Mouse (Mus musculus): ENCODE measurements around the gene Gpha2.

Gene Gpha2

DNA sequence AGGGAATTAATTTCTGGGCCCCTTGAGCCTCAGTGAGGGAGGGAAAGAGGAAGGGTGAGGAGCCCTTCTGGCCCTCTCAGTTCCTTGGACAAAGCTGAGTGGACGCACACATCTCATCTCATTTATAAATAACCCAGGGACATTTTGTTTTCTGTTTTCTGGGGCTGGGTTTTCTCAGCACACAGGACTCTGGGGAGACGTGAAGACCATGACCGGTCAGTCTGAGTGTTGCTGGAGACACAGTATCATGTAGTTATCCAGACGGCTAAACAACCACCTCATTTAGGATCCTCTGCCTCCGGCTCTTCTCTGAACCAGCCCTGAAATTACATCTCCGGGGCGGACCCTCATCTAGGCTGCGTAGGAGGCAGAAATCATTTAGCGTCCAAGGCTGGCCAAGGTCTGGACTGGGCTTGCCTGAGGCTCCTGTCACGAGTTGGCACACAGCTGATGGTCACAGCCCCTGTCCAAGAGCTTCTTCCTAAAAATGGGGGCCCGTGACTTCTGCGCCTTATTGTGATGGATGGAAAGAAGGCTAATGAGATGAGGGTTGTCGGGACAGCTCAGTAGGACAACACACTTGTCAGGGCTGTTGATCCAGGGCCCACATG is 47.9 kb downstream of the Gpha2 start:
- DNase-seq, result peak; percentile 66 to 69

DNA sequence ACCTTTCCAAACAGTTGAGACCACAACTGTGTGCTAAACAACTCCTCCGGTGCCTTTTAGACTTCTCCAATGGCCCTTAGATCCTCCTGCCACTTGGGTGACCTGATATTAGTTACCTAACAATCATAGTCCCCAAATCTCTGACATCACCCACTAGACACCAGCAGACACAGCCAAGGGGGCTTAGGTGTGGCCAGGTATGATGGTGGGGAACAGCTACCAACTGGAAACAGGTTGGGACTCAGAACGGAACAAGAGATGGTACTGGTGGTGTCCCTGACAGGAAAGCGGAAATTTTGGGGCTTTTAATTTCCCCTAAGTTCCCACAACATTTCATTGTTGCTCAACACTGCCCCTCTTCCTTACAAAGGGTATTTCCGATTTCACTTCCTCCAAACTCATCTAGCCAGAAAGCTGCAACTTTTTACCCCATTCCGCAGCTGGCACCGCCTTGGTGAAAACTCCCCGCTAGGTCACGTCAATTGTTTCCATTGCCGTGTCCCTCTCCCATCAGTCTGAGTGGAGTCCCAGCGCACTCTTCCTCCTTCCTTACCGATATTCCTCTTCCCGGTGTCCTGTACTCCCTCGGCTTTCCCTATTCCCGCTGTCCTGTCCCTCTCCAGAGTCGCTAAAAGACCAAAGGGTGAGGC is 49.7 kb downstream of the Gpha2 start:
- DNase-seq, result no peak

- DNase-seq, result peak; percentile 98 to 99
Measured at GRCm38 (mm10) chr19:6276426-6277421, 50.5 kb downstream of the Gpha2 start, which contains the start of gene Ehd1. Gene Ehd1, plus strand, starts transcription at chr19:6276725.
